Mouse (Mus musculus): ENCODE results near the gene Dvl3.

DNA sequence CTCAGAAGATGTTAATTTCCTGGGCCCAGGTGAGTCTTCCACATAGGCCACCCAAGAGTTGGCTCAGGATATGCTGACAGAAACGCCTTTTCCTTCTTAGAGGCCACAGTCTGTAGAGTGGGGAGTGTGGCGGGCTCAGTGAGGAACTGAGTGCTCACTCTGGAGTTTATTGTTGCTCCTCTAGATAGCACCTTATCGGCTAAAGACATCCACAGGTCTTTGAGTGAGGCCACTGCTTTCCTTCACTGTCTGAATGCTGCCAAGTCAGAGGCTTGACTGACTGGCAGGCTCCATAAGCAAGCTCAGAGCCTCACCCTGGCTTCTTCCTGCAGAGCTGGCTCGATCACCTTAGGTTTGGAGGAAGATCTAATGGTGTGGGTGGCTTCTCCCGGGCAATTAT is 12.0 kb downstream of the Dvl3 start:
- TF ChIP-seq POLR2A (IDR thresholded peaks at IDR 0.05; ENCODE audit: low read depth, low read length) = no peak
- TF ChIP-seq CTCF (conservative IDR thresholded peaks at IDR 0.05 in 1 of 2, IDR thresholded peaks at IDR 0.05 in 1 of 2; ENCODE audit: low read depth in 2 of 2, low read length in 2 of 2) = no peak
- no peak for TF ChIP-seq POLR2AphosphoS2 (IDR thresholded peaks at IDR 0.05; ENCODE audit: low read depth, low read length)
- no peak for TF ChIP-seq MYC (IDR thresholded peaks at IDR 0.05; ENCODE audit: low read depth, low read length)
- TF ChIP-seq MXI1 (IDR thresholded peaks at IDR 0.05; ENCODE audit: low read depth, low read length) = no peak
- no peak for TF ChIP-seq EP300 (IDR thresholded peaks at IDR 0.05; ENCODE audit: low read length)
- TF ChIP-seq USF2 (conservative IDR thresholded peaks at IDR 0.05; ENCODE audit: low read depth, low read length) = no peak
- TF ChIP-seq ZKSCAN1 (IDR thresholded peaks at IDR 0.05; ENCODE audit: borderline replicate concordance, low read depth, low read length) = no peak
- no peak for TF ChIP-seq GABPA (IDR thresholded peaks at IDR 0.05; ENCODE audit: insufficient replicate concordance, low read depth, low read length)
- TF ChIP-seq SIN3A (IDR thresholded peaks at IDR 0.05; ENCODE audit: low read length) = no peak
- TF ChIP-seq UBTF (IDR thresholded peaks at IDR 0.05; ENCODE audit: low read depth, low read length) = no peak
- TF ChIP-seq TCF12 (IDR thresholded peaks at IDR 0.05; ENCODE audit: low read depth, low read length) = no peak
- no peak for TF ChIP-seq ZC3H11A (IDR thresholded peaks at IDR 0.05; ENCODE audit: low read depth, low read length)

Data from CH12.LX (cell line).